Comparison of ENCODE assay signal across 29 mouse cellular contexts in the genomic region with DNA sequence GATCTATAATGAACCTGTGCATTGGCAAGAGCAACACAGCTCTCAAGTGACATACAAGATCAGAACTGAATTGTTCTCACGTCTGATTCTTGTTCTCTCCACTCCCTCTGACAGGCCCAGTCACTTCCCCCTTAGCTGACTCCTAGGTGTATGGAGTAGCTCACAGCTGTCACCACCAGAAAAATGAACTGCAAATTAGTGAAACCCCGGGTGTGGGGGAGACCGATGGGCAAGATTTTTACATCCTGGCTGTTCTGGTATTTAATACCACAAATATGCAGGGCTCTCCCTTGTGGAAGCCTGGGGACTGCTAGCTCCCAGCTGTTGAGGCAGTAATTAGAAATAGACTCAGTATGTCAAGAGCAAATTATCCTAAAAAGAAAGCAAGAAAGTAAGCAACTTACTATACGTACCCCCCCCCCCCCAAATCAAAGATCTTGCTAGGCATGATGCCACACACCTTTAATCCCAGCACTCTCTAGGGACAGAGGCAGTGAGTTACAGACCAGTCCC. TPM values are rescaled to one million over a fixed set of nuclear protein-coding genes. Genes with fewer than 3 reads are reported as not detected.
DNase-seq lines count a peak whose midpoint lies in the region; ATAC-seq and TF ChIP-seq lines count a peak whose summit lies in the region.
"Had no signal": no experiment of that assay in that cellular context is flagged by ENCODE, and none has a peak within 500 bp of the region (broad histone marks: within the 10 kb centered on the region; RNA-seq: fewer than 3 reads in every experiment).

No protein-coding gene starts in this region.

- 55% methylated on average over 4 of the region's 4 CpGs for WGBS in kidney, postnatal 0 days

- no peaks in the 10 kb centered on the region for H3K36me3 ChIP-seq in kidney, postnatal 0 days (ENCODE audit: insufficient read depth, low read length)
- H3K36me3 ChIP-seq: forebrain, embryonic 15.5 days; heart, embryonic 12.5 days; heart, embryonic 15.5 days; hindbrain, embryonic 13.5 days had no signal

- no peaks in the 10 kb centered on the region for H3K9me3 ChIP-seq in kidney, postnatal 0 days (replicated peaks; ENCODE audit: low read length)
- H3K9me3 ChIP-seq: embryonic facial prominence, embryonic 15.5 days; forebrain, embryonic 15.5 days; heart, embryonic 12.5 days; heart, embryonic 15.5 days; hindbrain, embryonic 10.5 days; hindbrain, embryonic 13.5 days had no signal

- no peak overlapping the region for H3K9ac ChIP-seq in kidney, postnatal 0 days (ENCODE audit: low read depth, low read length)
- H3K9ac ChIP-seq: embryonic facial prominence, embryonic 15.5 days; forebrain, embryonic 15.5 days; heart, embryonic 12.5 days; heart, embryonic 15.5 days; hindbrain, embryonic 13.5 days had no signal

- H3K4me2 ChIP-seq in kidney, postnatal 0 days (ENCODE audit: low read length) = no peak overlapping the region
- H3K4me2 ChIP-seq: embryonic facial prominence, embryonic 15.5 days; forebrain, embryonic 15.5 days; heart, embryonic 12.5 days; heart, embryonic 15.5 days; hindbrain, embryonic 13.5 days had no signal

- no peak for ATAC-seq in kidney, postnatal 0 days (replicated peaks; ENCODE audit: low FRiP score, low read depth)
- ATAC-seq: forebrain, embryonic 15.5 days; hindbrain, embryonic 16.5 days; intestine, postnatal 0 days; Patski had no signal

- no peaks in the 10 kb centered on the region for H3K4me1 ChIP-seq in kidney, postnatal 0 days (replicated peaks; ENCODE audit: insufficient read depth, low read length)
- H3K4me1 ChIP-seq: embryonic facial prominence, embryonic 15.5 days; forebrain, embryonic 15.5 days; heart, embryonic 15.5 days; hindbrain, embryonic 10.5 days; hindbrain, embryonic 13.5 days had no signal

- no peak overlapping the region for H3K4me3 ChIP-seq in kidney, postnatal 0 days (replicated peaks; ENCODE audit: low read depth, low read length)
- H3K4me3 ChIP-seq: embryonic facial prominence, embryonic 15.5 days; forebrain, embryonic 15.5 days; heart, adult 2 months; heart, embryonic 12.5 days; heart, embryonic 15.5 days; hindbrain, embryonic 10.5 days; hindbrain, embryonic 13.5 days had no signal

- TF ChIP-seq CTCF in kidney, postnatal 0 days (IDR thresholded peaks at IDR 0.05; ENCODE audit: low read depth) = no peak

- DNase-seq in kidney, postnatal 0 days (ENCODE audit: low spot score) = peak; percentile 1
- no peak for DNase-seq in kidney, adult 11 months
- DNase-seq in 3T3-L1 (ENCODE audit: low read depth, low spot score) = peak; percentile 7
- DNase-seq in A20 (ENCODE audit: low read depth, low spot score) = peak; percentile 63
- peak; percentile 46 for DNase-seq in Muller cell, postnatal 12 days (ENCODE audit: inconsistent ontology term)
- DNase-seq in adipocyte (ENCODE audit: low spot score) = no peak
- DNase-seq in thymus, postnatal 10 days (ENCODE audit: low spot score in 2 of 2) = no peak
- DNase-seq in adrenal gland, postnatal 4 days (ENCODE audit: low spot score in 2 of 2) = no peak
- DNase-seq: adrenal gland, adult 2 months; adrenal gland, postnatal 14 days; B cell, adult 2 months; cerebellum, adult 11-12 months; cerebellum, adult 8-10 months; cerebellum, postnatal 10 days; cerebellum, postnatal 36 days; embryo, embryonic 11 days; gastrocnemius, postnatal 10 days; gastrocnemius, postnatal 36 days; heart, adult 2 months; heart, postnatal 36 days had no signal

- H3K27me3 ChIP-seq in kidney, postnatal 0 days (ENCODE audit: insufficient read depth, low read length) = no peaks in the 10 kb centered on the region
- H3K27me3 ChIP-seq: embryonic facial prominence, embryonic 15.5 days; forebrain, embryonic 15.5 days; heart, embryonic 12.5 days; heart, embryonic 15.5 days; hindbrain, embryonic 13.5 days; Patski had no signal

- H3K27ac ChIP-seq in kidney, postnatal 0 days = no peak overlapping the region
- H3K27ac ChIP-seq: embryonic facial prominence, embryonic 15.5 days; forebrain, embryonic 15.5 days; heart, adult 2 months; heart, embryonic 15.5 days; hindbrain, embryonic 10.5 days; hindbrain, embryonic 13.5 days had no signal

RNA-seq across cellular contexts. Expression of gene Kif24, which starts 21.8 kb away (rescaled TPM):
- 2.0 and 2.4 TPM in 2 replicates for polyA plus RNA-seq in kidney, postnatal 0 days (2015; fragmentation: Nextera tagmentation; extraction: Ambion mirVana)
- total RNA-seq in adrenal gland, postnatal 4 days (2021) = 1 to 10 TPM; 5.3 to 5.8 TPM

RNA-seq across cellular contexts. Expression of gene Nudt2, which starts 22.1 kb away (rescaled TPM):
- 57.2 and 61.7 TPM in 2 replicates for polyA plus RNA-seq in kidney, postnatal 0 days (2015; fragmentation: Nextera tagmentation; extraction: Ambion mirVana)
- total RNA-seq in adrenal gland, postnatal 4 days (2021) = 10 to 100 TPM; 31.1 to 31.7 TPM

Comparison
In these comparisons a context has a peak if more than half of its experiments do, and no peak if none do; other contexts are left out.
1. DNase-seq: peak in kidney, postnatal 0 days (single experiment), 3T3-L1 (single experiment), A20 (single experiment) and Muller cell, postnatal 12 days (single experiment); none in kidney, adult 11 months (single experiment), adipocyte (single experiment), thymus, postnatal 10 days (0 of 2) and adrenal gland, postnatal 4 days (0 of 2).